Mouse (Mus musculus) limb, embryonic 13.5 days (tissue): ENCODE results near the gene Vmn1r208. TPM values are rescaled to one million over a fixed set of nuclear protein-coding genes. Genes with fewer than 3 reads are reported as not detected.
"Not testable (repeated sequence)": the region's sequence is repeated elsewhere in the genome, so short reads cannot be mapped to it uniquely, and the experiment has no call there.

Source experiments
- ATAC-seq: fragments of 200-750 bp; cut with Nextera tagmentation; 2 replicates; pipeline ENCODE4 v1.8.0; 2017; ENCODE audit warnings: low read depth, moderate number of reproducible peaks, moderate TSS enrichment; ENCODE audit not compliant: low FRiP score
- H3K27ac ChIP-seq: fragments of 300-500 bp; sonication (generic); 2 replicates; pipeline ENCODE4 v1.5.1; 2015; ENCODE audit warnings: inconsistent platforms, mild to moderate bottlenecking, moderate library complexity
- H3K27me3 ChIP-seq: fragments of 300-500 bp; sonication (generic); 2 replicates; pipeline ENCODE4 v1.6.1; 2015; ENCODE audit warnings: mild to moderate bottlenecking, inconsistent platforms
- H3K36me3 ChIP-seq: fragments of 300-500 bp; sonication (generic); 2 replicates; pipeline ENCODE4 v1.6.1; 2015; ENCODE audit warnings: inconsistent platforms, mild to moderate bottlenecking, moderate library complexity
- H3K4me1 ChIP-seq: fragments of 300-500 bp; sonication (generic); 2 replicates; pipeline ENCODE4 v1.6.1; 2015; ENCODE audit warnings: inconsistent platforms
- H3K4me2 ChIP-seq: fragments of 300-500 bp; sonication (generic); replicated peaks from 2 replicates; pipeline ENCODE4 v1.6.1; 2015; ENCODE audit warnings: inconsistent platforms, mild to moderate bottlenecking, moderate library complexity
- H3K4me3 ChIP-seq: fragments of 300-500 bp; sonication (generic); 2 replicates; pipeline ENCODE4 v1.5.1; 2015; ENCODE audit warnings: moderate library complexity, mild to moderate bottlenecking, inconsistent platforms
- H3K9ac ChIP-seq: fragments of 300-500 bp; sonication (generic); 2 replicates; pipeline ENCODE4 v1.6.1; 2015; ENCODE audit warnings: mild to moderate bottlenecking, inconsistent platforms
- H3K9me3 ChIP-seq: fragments of 300-500 bp; sonication (generic); 2 replicates; pipeline ENCODE4 v1.6.1; 2016; ENCODE audit warnings: inconsistent platforms
- WGBS: fragments of 180-500 bp; shearing (Covaris S2); methylation state at CpG from one replicate; pipeline ENCODE4 v1.1.7; 2015; 5-methylcytosine and 5-hydroxymethylcytosine counted together
- polyA plus RNA-seq: library from polyadenylated mRNA; unstranded; fragments of >200 nt; fragmentation: Nextera tagmentation; extraction: Ambion mirVana; gene quantifications from 2 replicates; pipeline ENCODE4 v1.2.1, GENCODE M21; 2015

The Vmn1r208 gene
- polyA plus RNA-seq, result not detected in 2 replicates

DNA sequence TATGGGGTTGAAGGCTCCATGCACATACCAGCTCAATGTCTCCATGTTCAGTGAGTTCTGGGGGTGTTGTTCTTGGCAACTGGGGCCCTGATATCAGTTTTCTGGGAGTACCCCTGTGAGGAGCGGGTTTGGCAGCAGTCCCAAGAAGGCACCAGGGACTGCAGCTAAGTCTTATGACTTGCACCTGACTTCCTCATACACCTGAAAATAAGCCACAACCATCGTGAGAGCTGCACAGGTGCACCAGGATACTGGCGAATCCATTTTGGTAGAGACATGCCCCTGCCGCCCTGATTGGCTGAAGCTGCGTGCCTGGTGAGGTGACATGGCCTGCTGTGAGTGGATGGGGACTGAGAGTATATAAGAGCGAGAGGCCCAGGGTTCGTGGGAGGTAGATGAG, at the start of gene Vmn1r208:
Vmn1r208 (minus strand) TSS at position 101 of the 400 bp plus-strand sequence.
- H3K9ac ChIP-seq, result not testable (repeated sequence)
- no CpG with 5 or more reads among the region's 7 CpGs for WGBS

DNA sequence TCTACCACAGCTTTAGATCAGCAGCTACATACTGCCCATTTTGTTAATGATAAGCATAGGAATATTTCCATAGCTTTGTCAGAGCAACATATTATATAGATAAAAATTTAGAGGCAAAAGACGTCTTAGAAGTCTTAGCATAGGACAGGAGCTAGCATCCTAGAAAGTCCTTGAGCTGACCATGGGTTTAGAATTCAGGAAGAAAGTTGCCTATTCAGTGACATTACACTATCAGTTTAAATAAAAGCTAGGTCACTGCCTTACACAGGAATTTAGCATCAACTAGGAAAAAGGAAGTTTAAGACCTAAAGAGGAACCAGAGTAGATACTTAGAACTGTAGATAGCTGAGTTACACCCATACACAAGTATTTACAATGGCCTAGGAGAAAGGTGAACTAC, 44.4 kb upstream of the Vmn1r208 start:
- not testable (repeated sequence) for H3K27ac ChIP-seq, H3K9ac ChIP-seq, H3K4me3 ChIP-seq, H3K4me1 ChIP-seq, H3K36me3 ChIP-seq, H3K9me3 ChIP-seq, ATAC-seq, H3K4me2 ChIP-seq, H3K27me3 ChIP-seq
- WGBS, result 94% methylated on average over 1 of the region's 1 CpGs

More for the DNA sequence above, at the start of gene Vmn1r208:
- not testable (repeated sequence) for H3K27me3 ChIP-seq, H3K4me2 ChIP-seq, H3K4me1 ChIP-seq, H3K27ac ChIP-seq, H3K4me3 ChIP-seq, H3K9me3 ChIP-seq, H3K36me3 ChIP-seq, ATAC-seq

DNA sequence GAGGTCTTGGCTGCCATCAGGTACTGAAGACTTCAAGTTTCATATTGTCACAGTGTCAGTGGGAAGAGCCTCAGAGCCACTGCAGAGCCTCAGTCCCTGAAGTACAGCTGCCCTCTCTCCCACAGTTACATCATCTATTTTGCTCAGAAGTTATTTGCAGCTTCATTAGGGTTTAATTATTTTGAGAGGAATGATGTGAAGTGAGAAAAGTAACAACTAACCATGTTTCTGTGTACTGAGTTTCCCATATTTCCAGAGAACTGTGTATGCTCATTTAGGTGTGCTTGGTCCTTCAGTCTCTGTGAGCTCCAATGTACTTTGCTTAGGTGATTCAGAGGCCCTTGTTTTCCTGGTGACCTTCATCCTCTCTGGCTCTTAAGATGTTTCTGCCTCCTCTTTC, 32.4 kb upstream of the Vmn1r208 start, which contains the start of gene Vmn1r209:
Vmn1r209 (minus strand) TSS at position 101 of the 400 bp plus-strand sequence.
- H3K4me3 ChIP-seq, H3K27me3 ChIP-seq, H3K9me3 ChIP-seq, H3K36me3 ChIP-seq, H3K4me1 ChIP-seq, H3K4me2 ChIP-seq, H3K9ac ChIP-seq, ATAC-seq, H3K27ac ChIP-seq: not testable (repeated sequence)

DNA sequence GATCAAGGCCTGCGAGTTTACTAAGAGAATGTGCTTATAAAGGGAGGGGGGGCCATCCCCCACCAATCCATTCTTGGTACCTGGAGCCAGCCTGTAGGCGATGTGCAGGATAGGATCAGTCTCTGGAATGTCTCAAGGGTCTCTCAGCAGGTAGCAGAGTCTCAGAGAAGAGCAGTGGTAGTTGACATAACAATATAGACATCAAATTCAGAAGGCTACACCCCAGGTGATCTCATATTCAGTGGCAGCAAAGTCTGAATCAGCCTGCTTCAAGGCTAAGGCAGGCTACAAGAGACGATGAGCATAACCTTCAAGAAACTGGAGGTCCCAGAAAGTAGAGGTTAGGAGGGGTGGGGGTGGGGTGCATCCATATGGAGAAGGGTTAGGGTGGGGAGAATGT, 10.9 kb upstream of the Vmn1r208 start:
- WGBS, result 89% methylated on average over 3 of the region's 3 CpGs
- not testable (repeated sequence) for H3K9me3 ChIP-seq, H3K4me1 ChIP-seq, H3K9ac ChIP-seq, H3K4me3 ChIP-seq, ATAC-seq, H3K36me3 ChIP-seq, H3K27ac ChIP-seq, H3K27me3 ChIP-seq, H3K4me2 ChIP-seq

DNA sequence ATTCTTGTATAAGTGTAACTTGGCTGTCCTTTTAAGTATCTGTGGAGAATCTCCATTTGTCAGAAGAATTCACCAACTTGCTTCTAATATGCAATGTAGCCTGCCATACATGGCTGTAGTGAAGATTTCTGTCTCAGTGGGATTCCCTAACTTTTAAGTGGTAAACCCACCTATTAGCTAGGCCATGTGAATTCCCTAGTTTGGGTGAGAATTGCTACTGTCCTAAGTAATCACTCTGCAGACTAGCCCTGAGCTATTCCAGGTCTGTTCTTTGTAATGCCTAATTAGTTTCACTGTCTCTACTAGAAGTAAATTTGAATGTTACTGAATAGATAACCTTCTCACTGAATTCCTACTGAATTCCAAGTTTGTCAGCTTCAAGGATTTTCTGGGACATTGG, 7.0 kb upstream of the Vmn1r208 start:
- not testable (repeated sequence) for H3K4me2 ChIP-seq, H3K4me1 ChIP-seq, H3K4me3 ChIP-seq

DNA sequence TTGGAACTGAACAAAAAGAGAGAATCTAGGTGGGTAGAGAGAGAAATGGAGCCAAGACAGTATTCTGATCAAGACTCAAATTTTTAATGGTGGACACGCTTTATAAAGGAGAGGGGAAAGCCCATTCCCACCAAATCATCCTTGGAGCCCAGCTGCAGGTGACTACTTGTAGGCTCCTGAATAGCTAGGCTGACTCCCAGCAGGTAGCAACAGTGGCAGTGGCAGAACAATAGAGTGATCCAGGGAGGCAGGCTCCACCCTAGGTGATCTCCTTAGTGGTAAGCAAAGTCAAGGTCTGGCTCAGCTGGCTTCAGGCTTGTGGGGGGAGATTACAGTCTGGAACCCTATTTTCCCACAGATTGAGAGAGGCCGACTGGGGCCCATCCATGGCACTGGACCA, 5.6 kb downstream of the Vmn1r208 start:
- not testable (repeated sequence) for ATAC-seq, H3K4me1 ChIP-seq
- 88% methylated on average over 1 of the region's 2 CpGs for WGBS

More for the DNA sequence above, 7.0 kb upstream of the Vmn1r208 start:
- H3K9me3 ChIP-seq, H3K36me3 ChIP-seq, H3K27ac ChIP-seq, H3K27me3 ChIP-seq, ATAC-seq, H3K9ac ChIP-seq: not testable (repeated sequence)

DNA sequence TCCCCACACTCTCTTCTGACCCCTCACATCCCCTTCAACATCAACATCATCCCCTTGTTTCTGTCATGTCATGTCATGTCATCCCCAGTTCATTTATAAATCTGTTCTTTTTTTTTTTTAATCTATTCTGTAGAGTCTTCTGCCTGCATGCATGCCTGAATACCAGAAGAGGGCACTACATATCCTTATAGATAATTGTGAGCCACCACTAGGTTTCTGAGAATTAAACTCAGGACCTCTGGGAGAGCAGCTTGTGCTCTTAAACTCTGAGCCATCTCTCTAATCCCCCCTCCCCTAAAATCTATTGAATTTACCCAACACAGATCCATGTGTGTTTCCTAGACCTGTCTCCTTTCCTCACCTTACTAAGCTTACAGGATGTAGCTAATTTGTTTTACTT, 29.7 kb downstream of the Vmn1r208 start:
- Histone ChIP-seq H3K27ac (no peak overlapping the region), H3K27me3 (no peaks in the 10 kb centered on the region), H3K9me3 (no peaks in the 10 kb centered on the region), H3K36me3 (no peaks in the 10 kb centered on the region), H3K4me2 (no peak overlapping the region), H3K4me3 (no peak overlapping the region), H3K4me1 (no peaks in the 10 kb centered on the region), H3K9ac (no peak overlapping the region)
- ATAC-seq, result no peak

More for the DNA sequence above, 5.6 kb downstream of the Vmn1r208 start:
- not testable (repeated sequence) for H3K4me3 ChIP-seq, H3K27me3 ChIP-seq, H3K4me2 ChIP-seq, H3K27ac ChIP-seq, H3K36me3 ChIP-seq, H3K9me3 ChIP-seq, H3K9ac ChIP-seq

DNA sequence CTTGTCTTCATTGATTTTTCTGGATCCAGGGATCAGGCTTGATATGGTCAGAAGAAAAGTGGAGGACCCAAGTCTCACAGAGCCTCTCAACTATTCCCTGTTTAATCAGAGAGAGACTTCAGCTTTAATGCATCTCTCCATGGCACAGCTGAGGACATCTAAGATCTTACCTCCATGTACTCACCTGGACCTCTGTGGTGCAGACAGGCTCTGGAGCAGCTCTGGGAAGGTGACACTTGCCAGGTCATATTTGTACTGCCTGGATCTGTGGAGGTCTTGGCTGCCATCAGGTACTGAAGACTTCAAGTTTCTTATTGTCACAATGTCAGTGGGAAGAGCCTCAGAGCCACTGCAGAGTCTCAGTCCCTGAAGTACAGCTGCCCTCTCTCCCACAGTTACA, 47.7 kb downstream of the Vmn1r208 start, which contains the start of gene Vmn1r207-ps:
Vmn1r207-ps (minus strand) TSS at position 101 of the 400 bp plus-strand sequence.
- H3K4me3 ChIP-seq, H3K27ac ChIP-seq, H3K4me2 ChIP-seq, H3K9me3 ChIP-seq, H3K36me3 ChIP-seq, H3K27me3 ChIP-seq, ATAC-seq, H3K4me1 ChIP-seq, H3K9ac ChIP-seq: not testable (repeated sequence)

Other genes with a start within 250 kb of the Vmn1r208 start
- gene Vmn1r204, start 224.2 kb downstream of the Vmn1r208 start, polyA plus RNA-seq, result not detected in 2 replicates
- gene Vmn1r205, start 184.4 kb downstream of the Vmn1r208 start, polyA plus RNA-seq, result not detected in 2 replicates
- not detected in 2 replicates for gene Vmn1r206, start 153.1 kb downstream of the Vmn1r208 start, polyA plus RNA-seq
- gene Vmn1r207-ps, start 47.8 kb downstream of the Vmn1r208 start, polyA plus RNA-seq, result not detected in 2 replicates
- not detected in 2 replicates for gene Vmn1r209, start 32.3 kb upstream of the Vmn1r208 start, polyA plus RNA-seq
- gene Vmn1r210, start 53.9 kb upstream of the Vmn1r208 start, polyA plus RNA-seq, result not detected in 2 replicates
- not detected in 2 replicates for gene Vmn1r211, start 80.2 kb upstream of the Vmn1r208 start, polyA plus RNA-seq
- not detected in 2 replicates for gene Vmn1r212, start 106.8 kb upstream of the Vmn1r208 start, polyA plus RNA-seq
- gene Vmn1r213, start 230.3 kb upstream of the Vmn1r208 start, polyA plus RNA-seq, result not detected in 2 replicates